Mouse (Mus musculus) liver, embryonic 13.5 days (tissue): ENCODE results near the gene Htra3. TPM values are rescaled to one million over a fixed set of nuclear protein-coding genes. Genes with fewer than 3 reads are reported as not detected.

Source experiments
- ATAC-seq: fragments of 200-750 bp; cut with Nextera tagmentation; 2 replicates; pipeline ENCODE4 v1.8.0; 2017; ENCODE audit warnings: low read depth, mild to moderate bottlenecking, moderate number of reproducible peaks, moderate library complexity
- DNase-seq: peaks from one replicate; pipeline ENCODE4 v3.0.0; 2022
- H3K27ac ChIP-seq: fragments of 300-500 bp; sonication (generic); 2 replicates; pipeline ENCODE4 v1.5.1; 2015; ENCODE audit warnings: moderate library complexity, mild to moderate bottlenecking, inconsistent platforms
- H3K27me3 ChIP-seq: fragments of 300-500 bp; sonication (generic); 2 replicates; pipeline ENCODE4 v1.6.1; 2015; ENCODE audit warnings: mild to moderate bottlenecking, inconsistent platforms
- H3K36me3 ChIP-seq: fragments of 300-500 bp; sonication (generic); 2 replicates; pipeline ENCODE4 v1.6.1; 2015; ENCODE audit warnings: mild to moderate bottlenecking, inconsistent platforms
- H3K4me1 ChIP-seq: fragments of 300-500 bp; sonication (generic); replicated peaks from 2 replicates; pipeline ENCODE4 v1.6.1; 2015; ENCODE audit warnings: inconsistent platforms
- H3K4me2 ChIP-seq: fragments of 300-500 bp; sonication (generic); 2 replicates; pipeline ENCODE4 v1.6.1; 2015; ENCODE audit warnings: inconsistent platforms, mild to moderate bottlenecking, moderate library complexity
- H3K4me3 ChIP-seq: fragments of 300-500 bp; sonication (generic); replicated peaks from 2 replicates; pipeline ENCODE4 v1.5.1; 2015; ENCODE audit warnings: mild to moderate bottlenecking, inconsistent platforms
- H3K9ac ChIP-seq: fragments of 300-500 bp; sonication (generic); 2 replicates; pipeline ENCODE4 v1.6.1; 2015; ENCODE audit warnings: mild to moderate bottlenecking, inconsistent platforms
- H3K9me3 ChIP-seq: fragments of 300-500 bp; sonication (generic); replicated peaks from 2 replicates; pipeline ENCODE4 v1.6.1; 2016; ENCODE audit warnings: inconsistent platforms
- WGBS: fragments of 180-500 bp; shearing (Covaris S2); methylation state at CpG from one replicate; pipeline ENCODE4 v1.1.7; 2015; ENCODE audit not compliant: insufficient replicate concordance; 5-methylcytosine and 5-hydroxymethylcytosine counted together
- polyA plus RNA-seq: library from polyadenylated mRNA; unstranded; fragments of >200 nt; fragmentation: Nextera tagmentation; extraction: Ambion mirVana; gene quantifications from 2 replicates; pipeline ENCODE4 v1.2.1, GENCODE M21; 2015

Htra3 gene
- polyA plus RNA-seq, 1 experiment from 2014 or later, result 1.0 TPM

- Histone ChIP-seq H3K4me2 (no peak overlapping the region), H3K4me3 (no peak overlapping the region), H3K27me3 (peaks cover 9% of the 10 kb centered on the region), H3K9me3 (no peaks in the 10 kb centered on the region), H3K4me1 (peaks cover 15% of the 10 kb centered on the region; the same call in 1 of the 2 replicates), H3K36me3 (no peaks in the 10 kb centered on the region), H3K27ac (no peak overlapping the region), H3K9ac (no peak overlapping the region)
- no peak for DNase-seq
- 27% methylated on average over 1 of the region's 1 CpGs for WGBS
- ATAC-seq, result no peak
These were observed 7.0 kb downstream of the Htra3 start for GRCm38 (mm10) chr5:35672581-35672980.

GRCm38 (mm10) chr5:35671474-35671891 is 8.1 kb downstream of the Htra3 start:
- ATAC-seq, result no peak
- Histone ChIP-seq H3K4me2 (no peak overlapping the region), H3K27me3 (no peaks in the 10 kb centered on the region; the same call in 1 of the 2 replicates), H3K9me3 (no peaks in the 10 kb centered on the region), H3K4me1 (peaks cover 15% of the 10 kb centered on the region; the same call in 1 of the 2 replicates), H3K36me3 (no peaks in the 10 kb centered on the region), H3K27ac (no peak overlapping the region), H3K9ac (no peak overlapping the region), H3K4me3 (no peak overlapping the region)
- 58% methylated on average over 9 of the region's 9 CpGs for WGBS
- DNase-seq, result no peak

GRCm38 (mm10) chr5:35670412-35670801 is 9.2 kb downstream of the Htra3 start:
- peaks cover 15% of the 10 kb centered on the region; the same call in 1 of the 2 replicates for H3K4me1 ChIP-seq
- H3K36me3 ChIP-seq, result no peaks in the 10 kb centered on the region

GRCm38 (mm10) chr5:35669747-35670411 is 9.7 kb downstream of the Htra3 start:
- whole genome bisulfite sequencing, result 30% methylated on average over 11 of the region's 11 CpGs
- Histone ChIP-seq H3K4me1 (peaks cover 15% of the 10 kb centered on the region; the same call in 1 of the 2 replicates), H3K4me2 (no peak overlapping the region), H3K36me3 (no peaks in the 10 kb centered on the region), H3K9me3 (no peaks in the 10 kb centered on the region), H3K27me3 (no peaks in the 10 kb centered on the region; the same call in 1 of the 2 replicates), H3K4me3 (no peak overlapping the region), H3K27ac (no peak overlapping the region), H3K9ac (no peak overlapping the region)
- DNase-seq (no peak), ATAC-seq (no peak)

More at GRCm38 (mm10) chr5:35670412-35670801, 9.2 kb downstream of the Htra3 start:
- Histone ChIP-seq H3K4me2 (no peak overlapping the region), H3K4me3 (no peak overlapping the region), H3K27ac (no peak overlapping the region), H3K9me3 (no peaks in the 10 kb centered on the region), H3K9ac (no peak overlapping the region), H3K27me3 (no peaks in the 10 kb centered on the region; the same call in 1 of the 2 replicates)
- no peak for ATAC-seq
- WGBS, result 20% methylated on average over 6 of the region's 6 CpGs
- no peak for DNase-seq

GRCm38 (mm10) chr5:35666152-35666551 is 13.4 kb downstream of the Htra3 start:
- WGBS, result 74% methylated on average over 7 of the region's 7 CpGs
- Histone ChIP-seq H3K9ac (no peak overlapping the region), H3K4me2 (no peak overlapping the region), H3K27ac (no peak overlapping the region), H3K4me3 (no peak overlapping the region), H3K4me1 (no peaks in the 10 kb centered on the region; the same call in 1 of the 2 replicates), H3K36me3 (no peaks in the 10 kb centered on the region), H3K9me3 (no peaks in the 10 kb centered on the region), H3K27me3 (no peaks in the 10 kb centered on the region; the same call in 1 of the 2 replicates)
- no peak for DNase-seq
- no peak for ATAC-seq

GRCm38 (mm10) chr5:35662021-35662545 is 17.5 kb downstream of the Htra3 start:
- H3K4me1 ChIP-seq, result no peaks in the 10 kb centered on the region
- no peak for DNase-seq
- no peak overlapping the region for H3K9ac ChIP-seq
- no peak for ATAC-seq
- no peaks in the 10 kb centered on the region for H3K9me3 ChIP-seq
- H3K36me3 ChIP-seq, result no peaks in the 10 kb centered on the region
- H3K27me3 ChIP-seq, result no peaks in the 10 kb centered on the region
- 58% methylated on average over 9 of the region's 9 CpGs for WGBS
- no peak overlapping the region for H3K4me2 ChIP-seq
- H3K4me3 ChIP-seq, result no peak overlapping the region
- no peak overlapping the region for H3K27ac ChIP-seq

- Histone ChIP-seq H3K27me3 (no peaks in the 10 kb centered on the region), H3K4me3 (no peak overlapping the region), H3K36me3 (no peaks in the 10 kb centered on the region), H3K9me3 (no peaks in the 10 kb centered on the region), H3K9ac (no peak overlapping the region), H3K4me1 (no peaks in the 10 kb centered on the region), H3K27ac (no peak overlapping the region), H3K4me2 (no peak overlapping the region)
- ATAC-seq (no peak), DNase-seq (no peak)
- 55% methylated on average over 6 of the region's 6 CpGs for WGBS
These were observed 18.4 kb downstream of the Htra3 start for GRCm38 (mm10) chr5:35661210-35661609.

- Histone ChIP-seq H3K4me1 (no peaks in the 10 kb centered on the region), H3K27me3 (no peaks in the 10 kb centered on the region), H3K36me3 (no peaks in the 10 kb centered on the region), H3K27ac (no peak overlapping the region), H3K9ac (no peak overlapping the region), H3K9me3 (no peaks in the 10 kb centered on the region), H3K4me3 (no peak overlapping the region), H3K4me2 (no peak overlapping the region)
- DNase-seq, result no peak
- WGBS, result 68% methylated on average over 3 of the region's 3 CpGs
- ATAC-seq, result no peak
These were observed 20.1 kb downstream of the Htra3 start for GRCm38 (mm10) chr5:35659503-35659902.

GRCm38 (mm10) chr5:35655753-35656485 is 23.7 kb downstream of the Htra3 start:
- Histone ChIP-seq H3K4me3 (no peak overlapping the region), H3K9ac (no peak overlapping the region), H3K4me1 (no peaks in the 10 kb centered on the region), H3K27me3 (no peaks in the 10 kb centered on the region), H3K4me2 (no peak overlapping the region), H3K9me3 (no peaks in the 10 kb centered on the region), H3K27ac (no peak overlapping the region), H3K36me3 (no peaks in the 10 kb centered on the region)
- DNase-seq (no peak), ATAC-seq (no peak)
- WGBS, result 68% methylated on average over 10 of the region's 10 CpGs

- Histone ChIP-seq H3K27me3 (no peaks in the 10 kb centered on the region), H3K4me1 (no peaks in the 10 kb centered on the region), H3K9ac (no peak overlapping the region), H3K4me2 (no peak overlapping the region), H3K36me3 (no peaks in the 10 kb centered on the region), H3K4me3 (no peak overlapping the region), H3K27ac (no peak overlapping the region), H3K9me3 (no peaks in the 10 kb centered on the region)
- WGBS, result 70% methylated on average over 9 of the region's 9 CpGs
- no peak for DNase-seq
- ATAC-seq, result no peak
These were observed 25.7 kb downstream of the Htra3 start for GRCm38 (mm10) chr5:35653743-35654395.

- no peak for ATAC-seq
- 72% methylated on average over 13 of the region's 13 CpGs for WGBS
These were observed 26.7 kb downstream of the Htra3 start for GRCm38 (mm10) chr5:35652872-35653271.

More at GRCm38 (mm10) chr5:35652872-35653271, 26.7 kb downstream of the Htra3 start:
- no peak overlapping the region for H3K4me2 ChIP-seq
- no peak overlapping the region for H3K4me3 ChIP-seq
- H3K4me1 ChIP-seq, result no peaks in the 10 kb centered on the region
- no peaks in the 10 kb centered on the region for H3K36me3 ChIP-seq
- H3K27ac ChIP-seq, result no peak overlapping the region
- H3K9me3 ChIP-seq, result no peaks in the 10 kb centered on the region
- H3K27me3 ChIP-seq, result no peaks in the 10 kb centered on the region
- H3K9ac ChIP-seq, result no peak overlapping the region
- no peak for DNase-seq
